Mouse (Mus musculus) midbrain, embryonic 12.5 days (tissue): ENCODE data around the gene Igsf9. TPM values are rescaled to one million over a fixed set of nuclear protein-coding genes. Genes with fewer than 3 reads are reported as not detected.

Source experiments
- polyA plus RNA-seq: library from polyadenylated mRNA; unstranded; fragments of >200 nt; fragmentation: Nextera tagmentation; extraction: Ambion mirVana; gene quantifications from 2 replicates; pipeline ENCODE4 v1.2.1, GENCODE M21; 2016

Gene Igsf9
- polyA plus RNA-seq, 1 experiment from 2014 or later = 86.1 TPM

Other genes starting within 250 kb of the Igsf9 start
- not detected in 2 replicates for gene Atp1a4, start 223.4 kb upstream of the Igsf9 start, polyA plus RNA-seq
- gene Igsf8, start 220.1 kb upstream of the Igsf9 start, polyA plus RNA-seq = 103 and 106 TPM in 2 replicates
- gene Atp1a2, start 183.7 kb upstream of the Igsf9 start, polyA plus RNA-seq = 12.8 and 13.2 TPM in 2 replicates
- 1.7 and 2.7 TPM in 2 replicates for gene Kcnj9, start 152.5 kb upstream of the Igsf9 start, polyA plus RNA-seq
- 0.64 and 0.85 TPM in 2 replicates for gene Kcnj10, start 140.6 kb upstream of the Igsf9 start, polyA plus RNA-seq
- 10.7 and 11.4 TPM in 2 replicates for gene Pigm, start 105.2 kb upstream of the Igsf9 start, polyA plus RNA-seq
- gene Slamf9, start 6.4 kb upstream of the Igsf9 start, polyA plus RNA-seq = 0.18 TPM in 1 of 2 replicates, not detected in the other
- 37.0 and 45.9 TPM in 2 replicates for gene Tagln2, start 18.3 kb downstream of the Igsf9 start, polyA plus RNA-seq
- gene Cfap45, start 39.0 kb downstream of the Igsf9 start, polyA plus RNA-seq = 1.2 TPM in 2 replicates
- 0.15 TPM in 1 of 2 replicates, not detected in the other for gene Vsig8, start 74.2 kb downstream of the Igsf9 start, polyA plus RNA-seq
- not detected in 2 replicates for gene Slamf8, start 108.8 kb downstream of the Igsf9 start, polyA plus RNA-seq
- 0.31 TPM in 1 of 2 replicates, not detected in the other for gene Fcrl6, start 120.8 kb downstream of the Igsf9 start, polyA plus RNA-seq
- 6.8 TPM in 2 replicates for gene Dusp23, start 151.2 kb downstream of the Igsf9 start, polyA plus RNA-seq
- not detected in 2 replicates for gene Crp, start 216.3 kb downstream of the Igsf9 start, polyA plus RNA-seq